Mouse (Mus musculus): ENCODE results near the gene Aff1.

Aff1 gene

DNA sequence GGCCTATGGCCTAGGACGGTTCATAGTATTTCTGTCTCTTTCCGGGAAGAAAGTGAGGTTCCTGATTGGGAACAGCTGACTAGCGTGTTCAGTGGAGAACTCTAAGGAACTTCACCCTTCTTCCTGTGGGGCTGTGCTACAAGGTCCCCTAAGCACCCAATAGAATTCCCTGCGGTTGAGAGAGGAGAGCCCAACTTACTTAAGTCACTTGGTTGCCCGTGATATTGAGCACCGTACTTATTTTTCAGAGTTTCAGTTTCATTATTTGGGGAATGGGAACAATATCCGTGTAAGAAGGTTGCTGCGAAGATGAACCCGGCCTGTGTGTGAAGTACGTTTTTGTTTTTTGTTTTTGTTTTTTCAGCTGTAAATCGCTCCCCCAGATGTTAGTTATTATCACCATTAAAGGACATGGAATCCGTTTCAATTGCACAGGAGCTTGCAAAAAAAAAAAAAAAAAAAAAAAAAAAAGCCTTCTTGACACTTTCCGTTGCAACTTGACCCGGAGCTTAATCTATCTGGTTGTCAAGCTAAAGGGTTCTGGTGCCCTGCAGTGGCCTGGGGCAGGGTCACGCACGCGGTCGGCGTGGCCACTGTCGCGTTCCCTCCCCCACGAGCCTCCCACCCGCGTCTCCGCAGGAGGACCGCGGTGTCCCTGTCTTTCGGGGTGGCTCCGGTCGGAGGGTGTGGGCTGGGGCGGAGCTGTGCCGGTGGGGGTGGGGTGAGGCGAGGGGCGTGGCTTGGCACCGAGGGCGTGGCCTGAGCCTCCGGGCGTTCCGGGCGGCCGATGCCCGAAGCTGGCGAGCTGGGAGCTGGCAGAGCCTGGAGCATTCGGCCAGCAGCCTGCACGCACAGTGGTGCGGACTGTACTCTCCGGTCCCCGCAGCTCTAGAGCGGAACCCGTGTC lies at the start of gene Aff1:
TSS of gene Aff1 (plus strand) at position 751 of the 907 bp plus-strand sequence.
- peak in 1 of 2 experiments; percentile 54 for DNase-seq (ENCODE audit: low spot score in 2 of 2)

GRCm38 (mm10) chr5:103644167-103644566 lies 48.0 kb upstream of the Aff1 start:
- DNase-seq (ENCODE audit: low spot score in 2 of 2) = no peak

DNA sequence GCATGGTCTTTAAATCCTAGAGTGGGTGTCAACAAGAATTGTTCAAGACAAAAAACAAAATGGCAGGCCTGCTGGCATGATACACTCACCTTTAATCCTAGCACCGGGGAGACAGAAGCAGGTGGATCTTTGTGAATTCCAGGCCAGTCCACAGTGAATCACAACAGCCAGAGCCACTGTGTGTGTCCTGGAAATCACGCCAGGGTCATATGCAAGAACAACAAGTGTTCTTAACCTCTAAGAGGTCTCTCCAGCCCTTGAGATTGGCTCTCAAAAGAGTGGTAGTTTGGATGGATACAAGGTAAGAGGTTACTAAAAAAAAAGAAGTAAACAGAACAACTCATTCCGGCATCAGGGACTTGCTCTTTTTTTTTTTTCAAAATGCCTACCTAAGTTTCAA lies 44.9 kb upstream of the Aff1 start:
- no peak for DNase-seq (ENCODE audit: low spot score in 2 of 2)

DNA sequence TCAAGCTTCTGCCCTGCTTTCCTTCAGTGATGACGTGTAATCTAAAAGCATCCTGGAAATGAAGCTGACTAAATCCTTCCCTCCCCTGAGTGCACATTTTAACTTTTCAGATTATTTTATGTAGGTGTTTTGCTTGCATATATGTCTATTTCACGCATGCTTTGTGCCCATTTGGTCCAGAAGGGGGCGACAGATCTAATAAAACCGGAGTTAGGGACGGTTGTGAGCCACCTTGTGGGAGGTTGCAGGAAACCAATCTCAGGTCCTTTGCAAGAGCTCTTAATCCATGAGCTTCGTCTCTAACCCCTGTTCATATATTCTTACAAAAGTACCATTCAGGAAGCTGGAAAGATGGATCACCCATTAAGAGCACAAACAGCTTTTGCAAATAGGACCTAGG lies 37.9 kb upstream of the Aff1 start:
- peak in 1 of 2 experiments; percentile 14 for DNase-seq (ENCODE audit: low spot score in 2 of 2)

DNA sequence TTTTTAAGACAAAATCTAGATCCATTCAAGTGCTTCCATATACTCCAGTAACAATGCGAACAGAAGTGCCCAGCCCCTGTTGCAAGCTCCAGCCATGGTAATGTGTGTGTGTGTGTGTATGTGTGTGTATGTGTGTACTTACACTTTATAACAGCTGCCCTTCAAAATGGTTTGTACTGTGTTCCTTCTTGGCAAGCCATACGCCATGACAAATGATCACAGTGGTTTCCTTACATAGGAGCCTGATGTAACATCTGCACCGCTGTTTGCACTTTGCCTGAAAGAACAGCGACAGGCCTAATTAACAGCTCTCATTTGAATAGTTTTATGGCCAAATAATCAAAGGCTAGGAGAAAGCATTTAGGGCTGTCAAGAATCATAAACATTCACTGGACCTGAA lies 37.4 kb upstream of the Aff1 start:
- no peak for DNase-seq (ENCODE audit: low spot score in 2 of 2)

GRCm38 (mm10) chr5:103655346-103656118 lies 36.6 kb upstream of the Aff1 start, which contains the start of gene 1700016H13Rik:
TSS of gene 1700016H13Rik (minus strand) at chr5:103656010.
- DNase-seq (ENCODE audit: low spot score in 2 of 2) = peak in 1 of 2 experiments; percentile 54

DNA sequence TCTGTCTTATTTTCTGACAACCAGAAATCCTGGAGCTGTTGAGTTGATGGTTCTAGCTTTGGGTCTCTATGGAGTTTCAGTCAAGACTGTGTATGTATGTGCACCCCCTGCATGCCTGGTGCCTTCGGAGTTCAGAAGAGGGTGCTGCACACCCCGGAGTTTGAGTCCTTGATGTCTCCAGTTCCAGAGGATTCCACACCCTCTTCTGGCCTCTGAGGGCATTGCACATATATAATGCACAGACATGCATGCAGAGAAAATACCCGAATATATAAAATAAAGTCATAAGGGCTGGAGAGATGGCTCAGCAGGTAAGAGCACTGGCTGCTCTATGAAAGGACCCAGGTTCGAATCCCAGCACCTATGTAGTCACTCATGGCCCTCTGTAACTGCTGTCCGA lies 33.3 kb upstream of the Aff1 start:
- DNase-seq (ENCODE audit: low spot score in 2 of 2) = no peak

DNA sequence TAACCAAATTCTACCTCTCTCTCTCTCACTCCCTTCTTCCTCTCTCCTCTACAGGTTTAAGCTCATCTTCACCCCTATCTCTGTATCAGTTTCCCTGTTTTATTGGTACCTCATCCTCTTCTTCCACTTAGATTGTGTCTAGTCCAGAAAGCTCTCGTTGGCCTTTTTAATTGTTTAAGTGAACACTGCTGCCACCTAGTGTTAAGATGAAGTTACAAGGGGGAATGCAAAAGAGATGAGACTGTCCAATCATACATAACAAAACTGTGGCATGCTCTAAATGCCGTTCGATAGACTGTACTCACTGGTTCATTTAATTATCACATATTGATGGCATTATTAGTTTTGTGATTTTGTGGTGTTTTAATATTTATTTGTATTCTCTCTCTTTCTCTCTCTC lies 32.6 kb upstream of the Aff1 start:
- DNase-seq (ENCODE audit: low spot score in 2 of 2) = peak in 1 of 2 experiments; percentile 19

DNA sequence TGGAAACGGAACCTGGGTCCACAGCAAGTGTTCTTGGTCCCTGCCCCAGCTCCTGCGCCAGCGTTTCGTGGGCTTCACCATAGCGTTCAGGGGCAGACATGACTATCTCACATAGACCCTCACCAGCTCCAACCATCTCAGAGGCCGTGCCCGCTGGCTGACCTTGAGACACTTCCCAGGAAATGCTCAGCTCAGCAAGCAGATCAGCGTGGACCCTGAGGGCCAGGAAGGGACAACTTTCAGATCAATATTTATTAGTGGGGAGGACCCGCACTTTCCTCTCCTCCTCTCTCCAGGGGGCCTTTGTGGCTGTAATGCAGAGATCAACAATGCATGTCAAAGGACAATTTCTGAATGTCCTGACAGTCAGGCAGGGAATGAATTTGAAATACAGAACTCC lies 27.2 kb upstream of the Aff1 start:
- no peak for DNase-seq (ENCODE audit: low spot score in 2 of 2)

DNA sequence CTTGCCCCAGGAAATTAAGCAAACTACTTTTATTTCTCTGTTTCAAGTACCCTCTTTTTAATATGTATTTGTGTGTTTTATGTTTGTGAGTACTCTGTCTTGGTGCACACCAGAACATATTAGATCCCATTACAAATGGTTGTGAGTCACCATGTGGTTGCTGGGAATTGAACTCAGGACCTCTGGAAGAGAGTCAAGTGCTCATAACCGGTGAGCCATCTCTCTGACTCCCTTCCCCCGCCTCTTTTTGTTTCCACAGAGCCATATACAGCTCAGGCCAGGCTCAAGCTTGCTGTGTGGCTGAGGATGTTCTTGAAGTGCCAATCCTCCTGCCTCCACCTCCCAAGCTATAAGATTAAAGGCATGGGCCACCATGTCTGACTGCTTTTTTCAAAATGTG lies 26.3 kb upstream of the Aff1 start:
- DNase-seq (ENCODE audit: low spot score in 2 of 2) = no peak

DNA sequence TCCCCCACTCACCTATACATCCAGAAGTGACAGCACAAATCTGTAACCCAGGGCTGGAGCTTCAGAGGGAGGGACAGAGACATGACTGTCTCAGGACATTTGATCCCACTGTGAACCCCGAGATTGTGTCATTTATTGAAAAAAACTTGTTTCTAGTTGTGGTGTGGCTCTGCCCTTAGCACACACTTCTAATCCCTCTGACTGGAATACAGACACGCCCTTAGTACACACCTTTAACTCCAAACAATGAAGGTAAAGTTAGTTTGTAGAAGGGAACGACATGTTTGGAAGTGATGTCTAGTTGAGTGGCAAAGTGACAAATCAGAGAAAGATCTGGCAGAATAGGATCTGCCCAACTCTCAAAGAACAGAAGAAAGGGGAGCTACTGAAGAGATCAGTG lies 20.3 kb upstream of the Aff1 start:
- no peak for DNase-seq (ENCODE audit: low spot score in 2 of 2)

GRCm38 (mm10) chr5:103673611-103674010 lies 18.6 kb upstream of the Aff1 start:
- no peak for DNase-seq (ENCODE audit: low spot score in 2 of 2)

- DNase-seq (ENCODE audit: low spot score in 2 of 2) = no peak
Measured at GRCm38 (mm10) chr5:103674482-103674881, 17.7 kb upstream of the Aff1 start.

- no peak for DNase-seq (ENCODE audit: low spot score in 2 of 2)
Measured at GRCm38 (mm10) chr5:103676289-103676881, 15.8 kb upstream of the Aff1 start.

- DNase-seq (ENCODE audit: low spot score in 2 of 2) = no peak
Measured at GRCm38 (mm10) chr5:103677894-103678293, 14.3 kb upstream of the Aff1 start.

DNA sequence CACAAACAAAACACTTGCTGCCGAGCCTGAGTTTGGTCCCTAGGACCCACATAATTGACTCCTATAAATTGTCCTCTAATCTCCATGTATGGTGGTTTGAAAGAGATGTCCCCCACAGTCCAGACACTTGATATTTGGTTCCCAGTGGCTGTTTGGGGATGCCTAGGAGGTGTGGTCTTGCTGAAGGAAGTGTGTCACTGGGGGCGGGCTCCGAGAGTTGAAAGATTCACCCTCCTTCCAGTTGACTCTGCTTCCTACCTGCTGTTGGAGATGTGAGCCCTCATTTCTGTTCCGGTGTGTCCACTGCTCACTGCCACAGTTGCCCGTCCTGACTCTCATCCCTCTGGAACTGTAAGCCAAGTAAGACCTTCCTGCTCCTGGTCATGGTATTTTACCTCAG lies 13.2 kb upstream of the Aff1 start:
- no peak for DNase-seq (ENCODE audit: low spot score in 2 of 2)

DNA sequence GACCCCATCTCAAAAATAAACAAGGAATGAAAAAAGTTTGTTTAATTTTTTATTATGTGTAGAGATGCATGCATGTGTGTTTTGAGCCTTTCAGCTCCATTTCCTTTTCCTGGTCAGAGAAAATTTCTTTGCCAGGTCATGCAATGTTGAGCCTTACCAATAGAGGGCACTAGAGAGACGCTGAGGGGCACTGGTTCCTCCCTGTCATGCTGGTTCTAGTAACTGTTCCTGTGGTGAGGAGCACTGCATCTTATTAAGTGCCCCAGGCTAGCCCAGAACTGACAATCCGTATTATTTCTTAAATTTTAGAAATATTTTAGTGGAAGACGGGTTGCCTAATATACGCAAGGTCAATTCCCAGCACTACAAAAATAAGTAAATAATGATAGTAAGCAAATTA lies 11.8 kb upstream of the Aff1 start:
- DNase-seq (ENCODE audit: low spot score in 2 of 2) = peak in 1 of 2 experiments; percentile 84

DNA sequence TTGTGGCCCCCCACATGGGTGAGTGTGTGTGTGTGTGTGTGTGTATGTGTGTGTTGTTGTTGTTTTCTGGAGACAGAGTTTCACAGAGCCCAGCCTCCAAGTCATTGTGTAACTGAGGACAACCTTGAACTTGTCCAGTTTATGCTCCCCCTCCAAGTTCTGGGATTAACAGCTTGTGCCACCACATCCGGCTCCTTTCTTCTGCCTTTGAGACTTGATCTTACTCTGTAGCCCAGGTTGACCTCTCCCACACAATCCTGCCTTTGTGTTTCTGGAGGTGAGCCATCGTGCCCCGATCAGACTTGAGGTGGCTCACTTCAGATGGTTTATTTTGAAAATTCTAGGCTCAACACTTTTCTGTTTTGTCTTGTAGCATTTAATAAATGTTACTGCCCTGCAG lies 10.3 kb upstream of the Aff1 start:
- DNase-seq (ENCODE audit: low spot score in 2 of 2) = no peak

DNA sequence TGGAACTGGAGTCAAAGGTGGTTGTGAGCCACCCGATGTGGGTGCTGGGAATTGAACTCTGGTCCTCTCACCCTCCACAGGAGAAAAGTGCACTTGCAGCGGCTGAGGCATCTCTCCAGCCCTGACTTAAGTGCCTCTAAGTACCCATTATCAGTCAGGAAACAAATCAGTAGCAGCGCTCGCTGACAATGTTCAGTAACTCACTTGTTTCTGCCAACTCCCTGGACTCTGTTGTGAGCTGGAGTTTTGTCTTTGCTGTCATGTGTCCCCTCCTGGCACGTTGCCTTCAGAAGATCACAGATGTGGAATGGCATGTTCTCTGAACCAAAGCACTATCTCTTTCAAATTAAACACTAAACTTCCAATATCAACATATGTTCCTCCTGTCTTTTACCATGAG lies 2.5 kb upstream of the Aff1 start:
- no peak for DNase-seq (ENCODE audit: low spot score in 2 of 2)

DNA sequence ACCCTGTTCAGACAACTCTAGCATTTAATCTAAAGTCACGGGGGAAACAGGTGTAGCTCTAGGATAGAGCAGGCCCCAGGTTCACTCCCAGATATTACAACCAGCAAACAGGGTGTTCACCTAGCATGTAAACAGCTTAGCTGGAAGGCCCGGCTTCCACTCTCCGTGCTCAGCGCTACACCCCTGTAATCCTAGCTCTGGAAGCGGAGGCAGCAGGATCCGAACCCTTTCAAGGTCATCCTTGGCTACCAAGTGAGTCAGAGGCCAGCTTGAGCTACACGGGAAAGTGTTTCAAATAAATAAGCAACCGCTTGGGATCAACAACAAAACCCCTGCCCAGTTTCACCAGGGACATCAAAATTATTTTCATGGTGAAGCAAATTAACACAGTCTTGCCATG lies 2.0 kb upstream of the Aff1 start:
- DNase-seq (ENCODE audit: low spot score in 2 of 2) = no peak

GRCm38 (mm10) chr5:103691171-103691570 lies 1.0 kb upstream of the Aff1 start:
- DNase-seq (ENCODE audit: low spot score in 2 of 2) = no peak

- no peak for DNase-seq (ENCODE audit: low spot score in 2 of 2)
Measured at GRCm38 (mm10) chr5:103692531-103693040, 412 bp downstream of the Aff1 start.
